Mouse (Mus musculus): ENCODE data around the gene Rbm10.

DNA sequence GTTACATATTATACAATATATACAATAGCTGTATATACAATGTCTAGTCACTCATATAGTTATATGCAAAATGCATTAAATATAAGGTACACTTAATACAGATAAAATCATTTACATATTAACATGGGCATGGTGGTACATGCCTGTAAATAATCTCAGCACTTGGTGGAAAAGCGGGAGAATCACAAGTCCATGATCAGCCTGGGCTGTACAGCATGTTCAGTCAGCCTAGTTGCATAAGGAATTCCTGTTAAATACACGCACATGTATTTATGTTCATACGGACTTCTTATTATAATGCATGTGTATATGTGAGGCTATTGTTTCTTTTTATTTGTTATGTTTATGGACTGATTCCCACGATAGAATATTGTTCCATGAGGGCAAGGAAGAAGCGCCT, 40.3 kb downstream of the Rbm10 start:
- TF ChIP-seq CTCF (IDR thresholded peaks at IDR 0.05; ENCODE audit: low read depth, low read length) = no peak
- no peak for TF ChIP-seq POLR2A (IDR thresholded peaks at IDR 0.05; ENCODE audit: borderline replicate concordance, low read depth, low read length)

All from bone marrow macrophage, adult 2 months (primary cell).